Mouse (Mus musculus) kidney, adult 2 months (tissue): ENCODE measurements around the gene Chd6. TPM values are rescaled to one million over a fixed set of nuclear protein-coding genes. Genes with fewer than 3 reads are reported as not detected.
A peak's percentile ranks its signal among the peaks of the same experiment; 100 is the strongest.

Source experiments
- DNase-seq: peaks from one replicate; pipeline ENCODE4 v3.0.0; 2021
- H3K27ac ChIP-seq: fragments of 200-500 bp; 2 replicates; pipeline ENCODE4 v1.5.1; 2012; ENCODE audit warnings: low read depth, low read length, control low read depth, inconsistent platforms; ENCODE audit not compliant: insufficient read depth
- H3K27me3 ChIP-seq: fragments of 200-500 bp; replicated peaks from 2 replicates; pipeline ENCODE4 v1.6.1; 2012; ENCODE audit warnings: mild to moderate bottlenecking, moderate library complexity, low read length, inconsistent platforms; ENCODE audit not compliant: control insufficient read depth, insufficient read depth
- H3K36me3 ChIP-seq: fragments of 200-500 bp; 2 replicates; pipeline ENCODE4 v1.6.1; 2012; ENCODE audit warnings: mild to moderate bottlenecking, moderate library complexity, low read length, inconsistent platforms; ENCODE audit not compliant: control insufficient read depth, insufficient read depth
- H3K4me1 ChIP-seq: fragments of 200-500 bp; 2 replicates; pipeline ENCODE4 v1.6.1; 2011; ENCODE audit warnings: low read length; ENCODE audit not compliant: control insufficient read depth, insufficient read depth
- H3K4me3 ChIP-seq: fragments of 200-500 bp; 2 replicates; pipeline ENCODE4 v1.5.1; 2011; ENCODE audit warnings: mild to moderate bottlenecking, low read depth, low read length, control low read depth; ENCODE audit not compliant: insufficient read depth
- CTCF ChIP-seq: fragments of 200-500 bp; conservative IDR thresholded peaks from 2 replicates; pipeline ENCODE4 v1.5.1; 2011; ENCODE audit warnings: low read depth, mild to moderate bottlenecking, control low read depth, low read length, moderate library complexity, mixed read lengths; ENCODE audit not compliant: insufficient read depth, insufficient read length
- POLR2A ChIP-seq: fragments of 200-500 bp; IDR thresholded peaks from one replicate; pipeline ENCODE4 v1.6.1; 2011; ENCODE audit warnings: low read depth, low read length, control low read depth
- WGBS: fragments of 180-500 bp; shearing (Covaris S2); methylation state at CpG from one replicate; pipeline ENCODE4 v1.1.7; 2018; 5-methylcytosine and 5-hydroxymethylcytosine counted together
- polyA plus RNA-seq: library from polyadenylated mRNA; depleted of rRNA; stranded (reverse); fragments of >200 nt; gene quantifications from 2 replicates; pipeline ENCODE4 v1.2.3, GENCODE M21; 2012

Gene Chd6
- polyA plus RNA-seq, 1 experiment: 7.7 TPM

DNA sequence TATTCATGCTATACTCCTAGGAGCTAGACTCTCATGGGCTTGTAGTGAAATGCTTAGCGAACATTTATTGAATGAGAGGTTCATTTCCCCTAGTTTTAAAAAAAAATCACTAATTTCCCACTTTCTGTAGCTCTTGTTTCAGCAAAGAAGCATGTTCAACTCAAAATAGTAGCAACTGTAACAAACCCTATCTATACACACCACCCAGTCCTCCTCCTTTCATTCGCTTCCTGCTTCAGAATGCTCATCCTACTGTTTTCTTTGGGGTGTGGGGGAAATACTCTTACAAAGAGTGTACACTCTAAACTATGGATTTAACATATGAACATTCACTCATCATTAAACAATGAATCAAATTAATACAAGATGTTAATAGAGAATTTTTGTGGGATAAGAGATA lies 43.3 kb downstream of the Chd6 start:
- WGBS: 90% methylated on average over 2 of the region's 2 CpGs
- Histone ChIP-seq H3K36me3 (no peaks in the 10 kb centered on the region), H3K4me1 (peaks cover 3% of the 10 kb centered on the region; the same call in 1 of the 2 replicates), H3K27ac (no peak overlapping the region), H3K27me3 (no peaks in the 10 kb centered on the region), H3K4me3 (no peak overlapping the region)
- DNase-seq: no peak
- TF ChIP-seq CTCF (no peak), POLR2A (no peak)

DNA sequence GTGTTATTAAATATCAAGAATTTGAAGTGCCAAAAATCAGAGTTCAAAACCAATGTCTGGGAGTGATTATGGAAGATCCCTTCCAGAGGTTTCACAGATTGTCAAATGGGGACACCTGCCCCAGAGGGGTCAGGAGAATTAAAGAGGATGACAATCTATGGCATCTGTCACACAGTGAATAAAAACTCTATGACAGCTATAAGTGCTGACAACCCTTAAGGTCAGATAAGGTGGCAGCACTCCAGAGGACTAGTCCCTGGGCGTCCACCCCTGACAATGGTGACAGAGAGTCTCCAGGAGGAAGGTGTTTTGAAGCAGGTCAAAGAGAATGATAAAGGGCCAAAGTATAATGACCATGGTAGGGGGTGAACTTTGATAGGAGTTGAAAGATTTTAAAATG lies 44.0 kb downstream of the Chd6 start:
- H3K36me3 ChIP-seq: no peaks in the 10 kb centered on the region

GRCm38 (mm10) chr2:161058841-161059240 lies 50.0 kb downstream of the Chd6 start:
- Histone ChIP-seq H3K36me3 (no peaks in the 10 kb centered on the region), H3K4me3 (no peak overlapping the region), H3K27me3 (no peaks in the 10 kb centered on the region), H3K4me1 (peaks cover 6% of the 10 kb centered on the region), H3K27ac (no peak overlapping the region)
- WGBS: 67% methylated on average over 4 of the region's 4 CpGs
- TF ChIP-seq POLR2A (no peak), CTCF (no peak)
- DNase-seq: peak; percentile 86

More for the DNA sequence above, 44.0 kb downstream of the Chd6 start:
- no peak overlapping the region for H3K27ac ChIP-seq
- TF ChIP-seq CTCF (no peak), POLR2A (no peak)
- 32% methylated on average over 1 of the region's 1 CpGs for WGBS
- H3K27me3 ChIP-seq: no peaks in the 10 kb centered on the region
- DNase-seq: no peak
- H3K4me3 ChIP-seq: no peak overlapping the region
- H3K4me1 ChIP-seq: peaks cover 3% of the 10 kb centered on the region; the same call in 1 of the 2 replicates

GRCm38 (mm10) chr2:161053765-161054164 lies 55.1 kb downstream of the Chd6 start:
- no peak for TF ChIP-seq CTCF
- no peak for TF ChIP-seq POLR2A
- no peak for DNase-seq
- Histone ChIP-seq H3K4me3 (no peak overlapping the region), H3K27ac (no peak overlapping the region; the same call in 1 of the 2 replicates), H3K4me1 (peaks cover 4% of the 10 kb centered on the region), H3K36me3 (no peaks in the 10 kb centered on the region; the same call in 1 of the 2 replicates), H3K27me3 (no peaks in the 10 kb centered on the region)
- 50% methylated on average over 2 of the region's 2 CpGs for WGBS

DNA sequence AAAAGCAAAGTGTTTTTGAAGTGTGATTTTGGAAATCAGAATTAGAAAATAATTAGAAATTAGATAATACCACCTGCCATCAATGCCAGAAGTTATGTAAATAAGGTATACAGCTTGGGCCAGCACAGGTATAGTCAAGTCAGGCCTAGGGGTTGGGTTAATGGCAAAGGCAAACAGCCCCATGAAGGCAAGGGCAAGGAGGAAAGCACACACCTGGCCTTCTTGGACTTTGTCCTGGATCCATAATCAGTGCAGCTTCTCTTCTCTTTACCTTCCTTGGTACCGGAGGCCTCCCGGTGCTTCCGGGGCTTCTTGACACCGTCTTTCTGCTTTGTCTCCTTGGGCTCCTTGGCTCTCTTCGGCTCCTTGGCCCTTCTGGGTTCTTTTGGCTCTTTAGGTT lies 56.7 kb downstream of the Chd6 start:
- DNase-seq: no peak
- no peak for TF ChIP-seq POLR2A
- TF ChIP-seq CTCF: no peak
- 87% methylated on average over 5 of the region's 5 CpGs for whole genome bisulfite sequencing
- Histone ChIP-seq H3K4me1 (peaks cover 4% of the 10 kb centered on the region), H3K36me3 (no peaks in the 10 kb centered on the region; the same call in 1 of the 2 replicates), H3K27ac (no peak overlapping the region), H3K27me3 (no peaks in the 10 kb centered on the region), H3K4me3 (no peak overlapping the region)

DNA sequence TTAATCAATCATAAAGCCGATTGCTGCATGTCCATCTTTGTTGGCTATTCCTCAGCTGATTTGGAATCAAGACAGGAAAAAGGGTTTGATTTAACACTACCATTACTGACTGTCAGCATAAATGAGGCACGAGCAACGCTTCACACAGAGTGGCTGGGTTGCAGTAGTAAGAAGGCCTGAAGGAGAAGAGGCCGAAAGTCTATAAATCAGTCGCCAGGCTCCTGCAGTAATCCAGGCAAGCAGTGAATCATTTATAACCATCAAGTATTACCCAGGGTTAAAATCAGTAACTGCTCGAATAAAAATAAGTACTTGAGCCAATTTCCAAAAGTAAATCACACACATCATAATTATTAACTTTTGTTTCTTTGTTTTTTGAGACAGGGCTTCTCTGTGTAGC lies 59.4 kb downstream of the Chd6 start:
- DNase-seq: peak; percentile 65
- no peaks in the 10 kb centered on the region for H3K27me3 ChIP-seq
- peaks cover 4% of the 10 kb centered on the region for H3K4me1 ChIP-seq
- H3K4me3 ChIP-seq: no peak overlapping the region
- H3K36me3 ChIP-seq: no peaks in the 10 kb centered on the region; the same call in 1 of the 2 replicates
- 29% methylated on average over 6 of the region's 6 CpGs for WGBS
- TF ChIP-seq POLR2A (no peak), CTCF (no peak)
- no peak overlapping the region; the same call in 1 of the 2 replicates for H3K27ac ChIP-seq

GRCm38 (mm10) chr2:161044492-161045201 lies 64.2 kb downstream of the Chd6 start:
- H3K4me3 ChIP-seq: no peak overlapping the region
- H3K27me3 ChIP-seq: no peaks in the 10 kb centered on the region
- DNase-seq: no peak
- WGBS: 64% methylated on average over 8 of the region's 8 CpGs
- H3K27ac ChIP-seq: no peak overlapping the region
- H3K4me1 ChIP-seq: no peaks in the 10 kb centered on the region; the same call in 1 of the 2 replicates
- H3K36me3 ChIP-seq: no peaks in the 10 kb centered on the region; the same call in 1 of the 2 replicates
- no peak for TF ChIP-seq CTCF
- TF ChIP-seq POLR2A: no peak
